Mouse (Mus musculus): Measurements from ENCODE around the gene Olfr825. TPM values are rescaled to one million over a fixed set of nuclear protein-coding genes. Genes with fewer than 3 reads are reported as not detected.
"Not testable (repeated sequence)": the region's sequence is repeated elsewhere in the genome, so short reads cannot be mapped to it uniquely, and the experiment has no call there.

Olfr825 gene
- not detected in 2 replicates for polyA plus RNA-seq (2015; fragmentation: Nextera tagmentation; extraction: Ambion mirVana)

DNA sequence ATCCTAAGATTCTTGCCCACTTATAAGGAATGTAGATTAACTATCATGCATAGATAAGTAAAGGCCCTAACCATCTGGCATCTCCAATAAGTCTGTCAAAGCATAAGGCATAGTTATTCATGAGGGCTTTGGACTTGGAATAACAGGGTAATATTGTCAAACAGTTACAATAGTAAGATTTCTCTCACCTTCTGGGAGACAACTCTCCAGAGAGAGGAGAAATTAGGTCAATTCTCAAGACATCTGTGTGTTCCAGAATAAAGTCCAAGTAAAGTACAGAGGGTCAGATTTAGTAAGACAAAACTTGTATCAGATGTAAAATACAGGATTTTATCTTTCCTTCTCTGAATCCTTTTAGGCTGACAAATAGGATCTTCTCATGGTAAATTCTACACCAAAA lies at the start of gene Olfr825:
Gene Olfr825 (minus strand): TSS at position 101 of the 400 bp plus-strand sequence.
- Histone ChIP-seq H3K36me3 (no peaks in the 10 kb centered on the region), H3K27me3 (no peaks in the 10 kb centered on the region), H3K9me3 (no peaks in the 10 kb centered on the region), H3K4me3 (no peak within 1 kb of the TSS), H3K4me1 (no peaks in the 10 kb centered on the region), H3K27ac (no peak within 1 kb of the TSS), H3K9ac (no peak within 1 kb of the TSS), H3K4me2 (no peak within 1 kb of the TSS)
- no peak for ATAC-seq (ENCODE audit: insufficient number of reproducible peaks, insufficient read depth, low FRiP score, low TSS enrichment, low read depth)

GRCm38 (mm10) chr10:130214303-130214702 lies 47.7 kb upstream of the Olfr825 start, which contains the start of gene Olfr827:
TSS of gene Olfr827 (minus strand) at chr10:130214403.
- Histone ChIP-seq H3K4me3 (no peak within 1 kb of the TSS), H3K27ac (no peak within 1 kb of the TSS), H3K4me2 (no peak within 1 kb of the TSS), H3K4me1 (no peaks in the 10 kb centered on the region), H3K9me3 (no peaks in the 10 kb centered on the region), H3K9ac (no peak within 1 kb of the TSS), H3K27me3 (no peaks in the 10 kb centered on the region), H3K36me3 (no peaks in the 10 kb centered on the region)
- ATAC-seq (ENCODE audit: insufficient number of reproducible peaks, insufficient read depth, low FRiP score, low TSS enrichment, low read depth): no peak
- WGBS: 89% methylated on average over 1 of the region's 1 CpGs

GRCm38 (mm10) chr10:130184086-130184485 lies 17.5 kb upstream of the Olfr825 start, which contains the start of gene Olfr826:
TSS of gene Olfr826 (minus strand) at chr10:130184186.
- ATAC-seq (ENCODE audit: insufficient number of reproducible peaks, insufficient read depth, low FRiP score, low TSS enrichment, low read depth): no peak
- H3K4me1 ChIP-seq: no peaks in the 10 kb centered on the region
- H3K4me3 ChIP-seq: no peak within 1 kb of the TSS
- H3K9me3 ChIP-seq: no peaks in the 10 kb centered on the region
- no peaks in the 10 kb centered on the region for H3K36me3 ChIP-seq
- WGBS: 68% methylated on average over 1 of the region's 1 CpGs
- no peak within 1 kb of the TSS for H3K4me2 ChIP-seq
- no peak within 1 kb of the TSS for H3K27ac ChIP-seq
- no peak within 1 kb of the TSS for H3K9ac ChIP-seq
- no peaks in the 10 kb centered on the region for H3K27me3 ChIP-seq

DNA sequence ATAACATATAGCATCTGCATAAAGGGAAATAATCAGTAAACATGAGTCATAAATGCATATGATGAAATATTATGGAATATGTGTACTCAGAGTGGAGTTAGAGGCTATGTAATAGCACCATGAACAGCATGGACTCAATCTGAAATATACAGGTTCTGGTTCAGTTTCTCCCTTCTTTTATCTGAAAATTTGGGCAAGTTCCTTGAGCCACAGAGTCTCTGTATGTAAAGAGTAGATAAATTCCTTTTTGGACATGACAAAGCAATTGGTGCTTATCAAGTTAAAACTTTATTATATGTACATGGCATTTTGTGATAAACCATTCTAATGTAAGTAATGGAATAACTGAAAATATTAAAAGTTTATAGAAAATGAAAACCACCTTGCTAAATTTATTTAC lies 1.4 kb downstream of the Olfr825 start:
- no peaks in the 10 kb centered on the region for H3K27me3 ChIP-seq
- no peak overlapping the region for H3K4me3 ChIP-seq
- H3K27ac ChIP-seq: no peak overlapping the region
- H3K36me3 ChIP-seq: no peaks in the 10 kb centered on the region
- H3K9ac ChIP-seq: no peak overlapping the region
- H3K9me3 ChIP-seq: no peaks in the 10 kb centered on the region
- ATAC-seq (ENCODE audit: insufficient number of reproducible peaks, insufficient read depth, low FRiP score, low TSS enrichment, low read depth): no peak
- H3K4me2 ChIP-seq: no peak overlapping the region
- H3K4me1 ChIP-seq: no peaks in the 10 kb centered on the region

GRCm38 (mm10) chr10:130144121-130144520 lies 22.4 kb downstream of the Olfr825 start:
- H3K36me3 ChIP-seq: no peaks in the 10 kb centered on the region
- ATAC-seq (ENCODE audit: insufficient number of reproducible peaks, insufficient read depth, low FRiP score, low TSS enrichment, low read depth): no peak
- H3K9me3 ChIP-seq: no peaks in the 10 kb centered on the region
- H3K4me3 ChIP-seq: no peak overlapping the region
- H3K27ac ChIP-seq: no peak overlapping the region
- H3K4me2 ChIP-seq: no peak overlapping the region
- no peaks in the 10 kb centered on the region for H3K4me1 ChIP-seq
- H3K27me3 ChIP-seq: no peaks in the 10 kb centered on the region
- 77% methylated on average over 5 of the region's 5 CpGs for WGBS
- no peak overlapping the region for H3K9ac ChIP-seq

- not testable (repeated sequence) for H3K4me2 ChIP-seq; H3K9me3 ChIP-seq; H3K4me1 ChIP-seq; ATAC-seq (ENCODE audit: insufficient number of reproducible peaks, insufficient read depth, low FRiP score, low TSS enrichment, low read depth); H3K27ac ChIP-seq; H3K4me3 ChIP-seq; H3K36me3 ChIP-seq; H3K9ac ChIP-seq; H3K27me3 ChIP-seq
- 85% methylated on average over 5 of the region's 5 CpGs for WGBS
Measured at GRCm38 (mm10) chr10:130142481-130142880, 24.1 kb downstream of the Olfr825 start.

DNA sequence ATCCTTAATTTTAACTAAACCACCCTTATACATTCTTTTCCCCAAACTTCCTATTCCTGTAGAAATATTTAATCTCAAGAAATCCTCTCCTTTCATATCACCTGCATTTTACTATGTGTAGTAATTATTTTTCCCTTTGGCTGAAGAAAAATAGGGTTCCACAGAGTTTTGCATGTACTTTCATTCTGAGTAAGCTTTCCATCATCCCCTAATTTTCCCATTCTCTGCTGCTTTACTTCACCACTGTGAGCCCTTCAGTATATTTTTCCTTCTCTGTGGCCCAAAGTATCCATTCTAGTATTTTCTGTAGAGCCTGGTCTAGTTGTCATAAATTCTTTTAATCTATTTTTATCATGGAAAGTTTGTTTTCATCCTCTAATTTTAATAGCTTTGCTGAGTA lies 31.8 kb downstream of the Olfr825 start:
- Histone ChIP-seq H3K4me2 (no peak overlapping the region), H3K27ac (no peak overlapping the region), H3K27me3 (no peaks in the 10 kb centered on the region), H3K9ac (no peak overlapping the region), H3K36me3 (no peaks in the 10 kb centered on the region), H3K4me3 (no peak overlapping the region), H3K4me1 (no peaks in the 10 kb centered on the region), H3K9me3 (no peaks in the 10 kb centered on the region)
- ATAC-seq (ENCODE audit: insufficient number of reproducible peaks, insufficient read depth, low FRiP score, low TSS enrichment, low read depth): no peak

GRCm38 (mm10) chr10:130129900-130130299 lies 36.7 kb downstream of the Olfr825 start, which contains the start of gene Olfr824:
TSS of gene Olfr824 (minus strand) at chr10:130130000.
- not testable (repeated sequence) for H3K9me3 ChIP-seq; H3K27ac ChIP-seq; H3K36me3 ChIP-seq; H3K9ac ChIP-seq; H3K27me3 ChIP-seq; H3K4me2 ChIP-seq; H3K4me1 ChIP-seq; ATAC-seq (ENCODE audit: insufficient number of reproducible peaks, insufficient read depth, low FRiP score, low TSS enrichment, low read depth); H3K4me3 ChIP-seq

DNA sequence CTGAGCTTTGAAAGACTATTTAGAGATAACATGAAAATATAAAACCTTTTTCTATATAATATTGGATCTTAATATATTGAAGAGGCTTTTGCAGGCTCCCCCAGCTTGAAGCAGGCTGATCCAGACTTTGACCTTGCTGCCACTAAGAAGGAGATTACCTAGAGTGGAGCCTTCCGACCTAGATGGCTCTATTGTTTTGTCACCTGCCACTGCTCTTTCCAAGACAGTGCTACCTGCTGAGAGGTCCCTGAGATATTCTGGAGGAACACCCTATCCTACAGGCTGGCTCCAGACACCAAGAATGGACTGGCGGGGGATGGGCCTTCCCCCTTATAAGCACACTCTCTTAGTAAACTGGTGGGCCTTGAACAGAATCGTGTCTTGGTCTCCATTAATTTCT lies 50.5 kb downstream of the Olfr825 start:
- H3K4me3 ChIP-seq; ATAC-seq (ENCODE audit: insufficient number of reproducible peaks, insufficient read depth, low FRiP score, low TSS enrichment, low read depth); H3K36me3 ChIP-seq; H3K4me1 ChIP-seq; H3K27me3 ChIP-seq; H3K4me2 ChIP-seq; H3K9me3 ChIP-seq; H3K9ac ChIP-seq; H3K27ac ChIP-seq: not testable (repeated sequence)
- WGBS: 58% methylated on average over 3 of the region's 3 CpGs

- H3K4me2 ChIP-seq; H3K27ac ChIP-seq; H3K9ac ChIP-seq; H3K36me3 ChIP-seq; ATAC-seq (ENCODE audit: insufficient number of reproducible peaks, insufficient read depth, low FRiP score, low TSS enrichment, low read depth); H3K4me3 ChIP-seq; H3K4me1 ChIP-seq; H3K27me3 ChIP-seq; H3K9me3 ChIP-seq: not testable (repeated sequence)
- 81% methylated on average over 1 of the region's 1 CpGs for WGBS
Measured at GRCm38 (mm10) chr10:130115283-130115682, 51.3 kb downstream of the Olfr825 start, which contains the start of gene Olfr823. TSS of gene Olfr823 (minus strand) at chr10:130115383.

Other genes with a start within 250 kb of the Olfr825 start
- gene Olfr818, start 217.7 kb downstream of the Olfr825 start, polyA plus RNA-seq (2015; fragmentation: Nextera tagmentation; extraction: Ambion mirVana): not detected in 2 replicates
- not detected in 2 replicates for gene Olfr819, start 199.5 kb downstream of the Olfr825 start, polyA plus RNA-seq (2015; fragmentation: Nextera tagmentation; extraction: Ambion mirVana)
- not detected in 2 replicates for gene Olfr247, start 190.6 kb downstream of the Olfr825 start, polyA plus RNA-seq (2015; fragmentation: Nextera tagmentation; extraction: Ambion mirVana)
- gene Gm10310, start 181.7 kb downstream of the Olfr825 start, polyA plus RNA-seq (2015; fragmentation: Nextera tagmentation; extraction: Ambion mirVana): not detected in 2 replicates
- not detected in 2 replicates for gene Olfr820, start 154.1 kb downstream of the Olfr825 start, polyA plus RNA-seq (2015; fragmentation: Nextera tagmentation; extraction: Ambion mirVana)
- gene Olfr821, start 136.4 kb downstream of the Olfr825 start, polyA plus RNA-seq (2015; fragmentation: Nextera tagmentation; extraction: Ambion mirVana): not detected in 2 replicates
- not detected in 2 replicates for gene Olfr822, start 95.6 kb downstream of the Olfr825 start, polyA plus RNA-seq (2015; fragmentation: Nextera tagmentation; extraction: Ambion mirVana)
- not detected in 2 replicates for gene Olfr823, start 51.4 kb downstream of the Olfr825 start, polyA plus RNA-seq (2015; fragmentation: Nextera tagmentation; extraction: Ambion mirVana)
- not detected in 2 replicates for gene Olfr824, start 36.8 kb downstream of the Olfr825 start, polyA plus RNA-seq (2015; fragmentation: Nextera tagmentation; extraction: Ambion mirVana)
- not detected in 2 replicates for gene Olfr826, start 17.4 kb upstream of the Olfr825 start, polyA plus RNA-seq (2015; fragmentation: Nextera tagmentation; extraction: Ambion mirVana)
- not detected in 2 replicates for gene Olfr827, start 47.6 kb upstream of the Olfr825 start, polyA plus RNA-seq (2015; fragmentation: Nextera tagmentation; extraction: Ambion mirVana)
- gene Neurod4, start 113.5 kb upstream of the Olfr825 start, polyA plus RNA-seq (2015; fragmentation: Nextera tagmentation; extraction: Ambion mirVana): 0.10 and 0.11 TPM in 2 replicates
- gene Tespa1, start 156.1 kb upstream of the Olfr825 start, polyA plus RNA-seq (2015; fragmentation: Nextera tagmentation; extraction: Ambion mirVana): 0.52 and 0.62 TPM in 2 replicates
- gene Vmn2r84, start 227.6 kb upstream of the Olfr825 start, polyA plus RNA-seq (2015; fragmentation: Nextera tagmentation; extraction: Ambion mirVana): not detected in 2 replicates